Mouse (Mus musculus) heart, postnatal 0 days (tissue): ENCODE measurements around the gene Rps21.

ENCODE experiments used
- CTCF ChIP-seq: IDR thresholded peaks from 2 replicates; pipeline ENCODE4 v1.5.1; 2016; ENCODE audit warnings: antibody characterized with exemption, control low read depth, low read depth
- EP300 ChIP-seq: IDR thresholded peaks from 2 replicates; pipeline ENCODE4 v1.6.1; 2016; ENCODE audit warnings: antibody characterized with exemption, low read depth

- TF ChIP-seq EP300 (no peak), CTCF (no peak)
Observed at GRCm38 (mm10) chr2:180279321-180279720, 22.1 kb downstream of the Rps21 start.
